Mouse (Mus musculus) hindbrain, embryonic 14.5 days (tissue): ENCODE data around the gene Gsdma. TPM values are rescaled to one million over a fixed set of nuclear protein-coding genes. Genes with fewer than 3 reads are reported as not detected.
"Not testable (repeated sequence)": the region's sequence is repeated elsewhere in the genome, so short reads cannot be mapped to it uniquely, and the experiment has no call there.

Source experiments
- ATAC-seq: fragments of 200-750 bp; cut with Nextera tagmentation; 2 replicates; pipeline ENCODE4 v1.8.0; 2017; ENCODE audit warnings: moderate number of reproducible peaks, mild to moderate bottlenecking, moderate TSS enrichment, moderate library complexity; ENCODE audit not compliant: low FRiP score
- DNase-seq: peaks from one replicate; pipeline ENCODE4 v3.0.0-alpha.2; 2015; ENCODE audit warnings: low spot score
- H3K27ac ChIP-seq: fragments of 300-500 bp; sonication (generic); 2 replicates; pipeline ENCODE4 v1.5.1; 2014; ENCODE audit warnings: mild to moderate bottlenecking, moderate library complexity
- H3K27me3 ChIP-seq: fragments of 300-500 bp; sonication (generic); 2 replicates; pipeline ENCODE4 v1.6.1; 2014; ENCODE audit warnings: mild to moderate bottlenecking, low read length, mixed read lengths; ENCODE audit not compliant: control insufficient read depth, insufficient read depth
- H3K36me3 ChIP-seq: fragments of 300-500 bp; sonication (generic); replicated peaks from 2 replicates; pipeline ENCODE4 v1.6.1; 2014; ENCODE audit not compliant: control insufficient read depth, insufficient read depth
- H3K4me1 ChIP-seq: fragments of 300-500 bp; sonication (generic); replicated peaks from 2 replicates; pipeline ENCODE4 v1.6.1; 2014; ENCODE audit warnings: antibody characterized with exemption, low read length, mixed read lengths; ENCODE audit not compliant: control insufficient read depth, insufficient read depth
- H3K4me2 ChIP-seq: fragments of 300-500 bp; sonication (generic); replicated peaks from 2 replicates; pipeline ENCODE4 v1.6.1; 2014; ENCODE audit warnings: mild to moderate bottlenecking, moderate library complexity
- H3K4me3 ChIP-seq: fragments of 300-500 bp; sonication (generic); replicated peaks from 2 replicates; pipeline ENCODE4 v1.5.1; 2014; ENCODE audit warnings: mild to moderate bottlenecking, low read length
- H3K9ac ChIP-seq: fragments of 300-500 bp; sonication (generic); 2 replicates; pipeline ENCODE4 v1.6.1; 2014
- H3K9me3 ChIP-seq: fragments of 300-500 bp; sonication (generic); 2 replicates; pipeline ENCODE4 v1.6.1; 2016; ENCODE audit warnings: low read length; ENCODE audit not compliant: control insufficient read depth
- WGBS: fragments of 180-500 bp; shearing (Covaris S2); extraction: QIAGEN DNeasy Blood & Tissue Kit; methylation state at CpG from one replicate; pipeline ENCODE4 v1.1.7; 2014; 5-methylcytosine and 5-hydroxymethylcytosine counted together
- polyA plus RNA-seq: library from polyadenylated mRNA; unstranded; fragments of >200 nt; fragmentation: Nextera tagmentation; extraction: Ambion mirVana; gene quantifications from 2 replicates; pipeline ENCODE4 v1.2.1, GENCODE M21; 2014

Gsdma gene
- polyA plus RNA-seq, 1 experiment from 2014 or later, result not detected

DNA sequence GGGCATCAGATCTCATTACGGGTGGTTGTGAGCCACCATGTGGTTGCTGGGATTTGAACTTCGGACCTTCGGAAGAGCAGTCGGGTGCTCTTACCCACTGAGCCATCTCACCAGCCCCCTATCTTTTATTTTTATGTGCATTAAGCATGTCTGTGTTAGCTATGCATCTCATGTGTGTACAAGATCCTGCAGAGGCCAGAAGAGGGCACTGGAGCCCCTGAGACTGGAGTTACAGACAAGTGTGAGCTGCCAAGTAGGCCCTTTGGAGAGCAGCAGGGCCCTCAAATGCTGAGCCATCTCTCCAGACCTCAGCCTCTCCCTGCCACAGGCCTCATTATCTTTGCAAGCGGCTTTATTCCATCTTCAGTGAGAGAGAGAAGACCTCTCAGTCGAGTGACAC, 47.9 kb downstream of the Gsdma start:
- not testable (repeated sequence) for H3K27me3 ChIP-seq

DNA sequence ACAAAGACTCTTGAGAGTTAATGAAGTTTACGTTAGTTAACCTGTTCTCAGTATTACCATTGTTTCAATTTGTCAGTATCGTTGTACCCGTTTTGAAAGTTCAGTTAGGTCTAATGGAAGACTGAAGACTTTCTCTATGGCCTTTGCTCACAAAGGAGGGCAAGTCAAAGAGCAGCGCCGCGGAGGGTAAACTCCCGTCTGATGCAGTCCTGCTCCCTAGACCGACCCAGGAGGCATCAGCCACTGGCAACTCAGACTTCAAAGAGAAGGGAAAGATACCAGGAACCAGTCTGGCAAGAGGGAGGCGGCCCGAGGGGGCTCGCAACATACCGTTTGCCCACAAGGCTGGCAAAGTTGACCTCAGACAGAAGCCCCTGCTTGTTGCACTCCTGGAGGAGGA, 49.6 kb downstream of the Gsdma start:
- DNase-seq (no peak), ATAC-seq (no peak)
- 91% methylated on average over 12 of the region's 12 CpGs for WGBS
- no peaks in the 10 kb centered on the region for H3K27me3 ChIP-seq
- no peak overlapping the region for H3K27ac ChIP-seq
- no peak overlapping the region for H3K4me3 ChIP-seq
- peaks cover 87% of the 10 kb centered on the region for H3K36me3 ChIP-seq
- no peak overlapping the region for H3K9ac ChIP-seq
- H3K4me1 ChIP-seq, result no peaks in the 10 kb centered on the region
- no peaks in the 10 kb centered on the region for H3K9me3 ChIP-seq
- no peak overlapping the region for H3K4me2 ChIP-seq

More for the DNA sequence above, 47.9 kb downstream of the Gsdma start:
- H3K27ac ChIP-seq, H3K9me3 ChIP-seq, H3K9ac ChIP-seq, H3K4me2 ChIP-seq, DNase-seq, ATAC-seq, H3K4me3 ChIP-seq, H3K4me1 ChIP-seq: not testable (repeated sequence)
- 82% methylated on average over 6 of the region's 6 CpGs for WGBS
- H3K36me3 ChIP-seq, result peaks cover 93% of the 10 kb centered on the region

DNA sequence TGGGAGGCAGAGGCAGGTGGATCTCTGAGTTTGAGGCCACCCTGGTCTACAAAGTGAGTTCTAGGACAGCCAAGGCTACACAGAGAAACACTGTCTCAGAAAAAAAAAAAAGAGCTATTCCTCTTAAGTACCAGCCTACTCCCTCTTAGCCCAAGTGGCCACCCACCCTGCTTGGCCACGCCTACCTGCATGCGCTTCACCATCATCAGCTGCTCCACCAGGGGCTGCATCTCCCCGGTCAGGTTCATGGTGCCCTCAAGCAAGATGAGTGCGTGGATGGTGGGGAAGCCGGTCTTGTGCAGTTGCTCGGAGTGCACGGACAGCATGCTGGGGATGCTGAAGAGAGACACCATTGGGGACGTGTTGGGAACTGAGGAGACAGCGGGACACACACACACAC, 51.8 kb downstream of the Gsdma start:
- WGBS, result 93% methylated on average over 9 of the region's 9 CpGs
- Histone ChIP-seq H3K9ac (no peak overlapping the region), H3K36me3 (peaks cover 72% of the 10 kb centered on the region), H3K27me3 (no peaks in the 10 kb centered on the region), H3K4me1 (no peaks in the 10 kb centered on the region), H3K27ac (no peak overlapping the region), H3K4me2 (no peak overlapping the region), H3K9me3 (no peaks in the 10 kb centered on the region), H3K4me3 (no peak overlapping the region)
- ATAC-seq, result no peak
- no peak for DNase-seq

DNA sequence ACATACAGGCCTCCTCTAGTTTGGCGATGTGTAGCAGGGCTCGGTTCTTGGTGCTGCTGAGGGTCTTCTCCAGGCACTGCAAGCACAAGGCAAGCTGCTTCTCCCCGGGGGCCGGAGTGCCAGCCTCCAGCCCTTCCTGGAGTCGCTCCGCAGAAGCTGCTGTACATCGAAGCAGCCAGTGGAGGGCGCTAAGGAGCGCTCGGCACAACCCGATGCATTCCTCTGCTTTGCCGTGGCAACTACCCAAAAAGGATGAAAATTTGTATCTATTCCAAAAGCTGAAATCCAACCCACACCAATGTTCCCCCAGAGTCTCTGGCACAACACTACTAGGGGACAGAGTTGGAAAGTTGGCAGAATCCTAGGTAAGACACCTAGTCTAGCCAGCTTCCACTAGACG, 53.8 kb downstream of the Gsdma start:
- Histone ChIP-seq H3K27ac (no peak overlapping the region), H3K9me3 (no peaks in the 10 kb centered on the region), H3K27me3 (no peaks in the 10 kb centered on the region), H3K4me2 (no peak overlapping the region), H3K9ac (no peak overlapping the region), H3K4me3 (no peak overlapping the region), H3K4me1 (no peaks in the 10 kb centered on the region), H3K36me3 (peaks cover 64% of the 10 kb centered on the region)
- ATAC-seq (no peak), DNase-seq (peak; percentile 70)
- WGBS, result 14% methylated on average over 13 of the region's 13 CpGs

DNA sequence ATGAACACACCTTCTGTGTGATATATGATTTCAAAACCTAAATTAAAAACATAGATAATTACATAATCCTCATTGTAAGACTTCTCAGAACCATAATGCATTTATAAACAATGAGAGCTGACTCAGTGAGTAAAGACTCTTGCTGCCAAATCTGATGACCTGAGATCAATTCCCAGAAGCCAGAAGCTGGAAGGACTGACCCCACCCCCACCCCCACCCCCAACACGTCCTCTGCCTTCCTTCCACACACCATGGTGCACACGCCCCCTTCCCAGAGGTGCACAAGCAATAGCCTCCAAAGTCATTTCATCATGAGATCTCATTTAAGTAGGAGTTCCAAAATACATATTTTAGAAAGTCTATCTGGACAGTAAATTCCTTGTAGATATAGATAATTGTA, 56.6 kb downstream of the Gsdma start:
- DNase-seq (no peak), ATAC-seq (no peak)
- no peak overlapping the region for H3K27ac ChIP-seq
- no peaks in the 10 kb centered on the region for H3K4me1 ChIP-seq
- peaks cover 59% of the 10 kb centered on the region for H3K36me3 ChIP-seq
- H3K4me2 ChIP-seq, result no peak overlapping the region
- H3K27me3 ChIP-seq, result no peaks in the 10 kb centered on the region
- H3K9ac ChIP-seq, result no peak overlapping the region
- no peak overlapping the region for H3K4me3 ChIP-seq
- no peaks in the 10 kb centered on the region for H3K9me3 ChIP-seq
- 60% methylated on average over 2 of the region's 2 CpGs for WGBS

DNA sequence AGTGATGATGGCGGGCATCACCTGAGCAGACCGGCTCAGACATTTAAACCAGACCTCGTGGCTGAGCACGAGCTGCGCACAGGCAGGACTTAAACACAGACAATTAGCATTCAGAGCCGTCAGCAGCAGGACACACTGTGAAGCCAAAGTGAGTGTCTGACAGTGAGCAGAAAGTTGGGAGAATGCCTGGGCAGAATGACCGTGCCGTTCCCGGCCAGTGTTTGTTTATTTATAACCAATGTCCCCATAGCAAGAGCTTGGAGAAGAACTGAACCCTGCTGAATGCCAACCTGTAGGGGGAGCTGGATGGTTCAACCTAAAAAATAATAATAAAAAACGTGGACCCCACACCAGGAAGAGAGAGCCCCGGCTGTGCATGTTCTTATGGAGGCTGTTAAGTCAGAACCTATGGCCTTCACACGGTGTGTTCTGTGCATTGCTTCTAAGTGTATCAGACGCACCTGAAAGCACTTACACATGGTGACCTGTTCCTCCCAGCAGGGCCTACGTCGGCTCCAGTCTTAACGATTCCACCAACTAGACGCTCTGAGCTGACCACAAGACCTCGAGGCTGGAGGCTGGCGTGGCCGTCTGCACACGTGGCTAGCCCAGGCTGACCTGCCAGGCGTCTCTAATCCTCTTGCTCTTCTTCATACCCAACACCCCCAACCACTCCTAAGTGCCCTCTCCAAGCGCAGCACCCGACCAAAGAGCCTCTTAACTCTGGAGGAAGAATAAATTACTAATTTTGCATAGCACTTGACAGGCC, 57.5 kb downstream of the Gsdma start:
- WGBS, result 69% methylated on average over 24 of the region's 24 CpGs
- no peaks in the 10 kb centered on the region for H3K27me3 ChIP-seq
- H3K36me3 ChIP-seq, result peaks cover 57% of the 10 kb centered on the region
- no peak overlapping the region for H3K4me2 ChIP-seq
- no peaks in the 10 kb centered on the region for H3K4me1 ChIP-seq
- H3K9ac ChIP-seq, result no peak overlapping the region
- no peak for DNase-seq
- H3K4me3 ChIP-seq, result no peak overlapping the region
- ATAC-seq, result no peak
- H3K27ac ChIP-seq, result no peak overlapping the region
- no peaks in the 10 kb centered on the region for H3K9me3 ChIP-seq

DNA sequence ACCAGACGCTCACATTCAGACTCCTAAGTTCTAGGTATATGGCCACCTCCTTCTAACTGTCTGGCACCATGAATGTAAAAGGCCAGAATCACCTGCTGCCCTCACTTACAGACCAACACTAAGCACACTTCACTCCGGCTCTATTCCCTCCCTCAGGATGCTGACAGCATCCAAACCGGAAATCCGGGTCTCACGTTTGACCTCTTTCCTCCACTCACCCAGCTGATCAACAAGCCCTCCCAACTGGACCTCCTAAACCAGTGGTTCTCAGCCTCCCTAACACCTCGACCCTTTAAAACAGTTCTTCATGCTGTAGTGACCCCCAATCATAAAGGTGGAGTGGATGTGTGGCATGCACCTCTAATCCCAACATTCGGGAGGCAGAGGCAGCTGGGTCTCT, 58.9 kb downstream of the Gsdma start:
- DNase-seq (no peak), ATAC-seq (no peak)
- Histone ChIP-seq H3K4me3 (no peak overlapping the region), H3K36me3 (peaks cover 57% of the 10 kb centered on the region), H3K4me2 (no peak overlapping the region), H3K27ac (no peak overlapping the region), H3K9ac (no peak overlapping the region), H3K9me3 (no peaks in the 10 kb centered on the region), H3K4me1 (peaks cover 2% of the 10 kb centered on the region; the same call in 1 of the 2 replicates), H3K27me3 (no peaks in the 10 kb centered on the region)
- 86% methylated on average over 7 of the region's 7 CpGs for WGBS

DNA sequence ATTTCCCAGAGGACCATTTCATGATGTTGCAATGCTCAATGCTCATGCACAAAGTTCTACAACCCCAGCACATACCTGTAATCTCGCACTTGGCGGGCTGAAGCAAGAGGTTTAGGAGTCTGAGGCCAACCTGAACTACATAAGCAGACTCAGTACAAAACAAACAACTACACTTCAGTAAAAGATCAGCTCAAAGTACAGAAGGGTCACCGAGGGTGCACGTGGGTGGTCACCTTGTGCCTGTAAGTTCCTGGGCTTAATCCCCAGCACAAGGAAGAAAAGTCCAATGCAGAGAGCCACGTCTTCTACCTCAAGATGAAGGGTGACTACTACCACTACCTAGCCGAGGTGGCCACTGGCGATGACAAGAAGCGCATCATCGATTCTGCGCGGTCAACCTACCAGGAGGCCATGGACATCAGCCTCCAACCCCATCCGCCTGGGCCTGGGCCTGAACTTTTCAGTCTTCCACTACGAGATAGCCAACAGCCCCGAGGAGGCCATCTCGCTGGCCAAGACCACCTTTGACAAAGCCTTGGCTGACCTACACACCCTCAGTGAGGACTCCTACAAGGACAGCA, 61.9 kb downstream of the Gsdma start:
- H3K36me3 ChIP-seq, result peaks cover 49% of the 10 kb centered on the region
- no peak overlapping the region for H3K4me3 ChIP-seq
- H3K9ac ChIP-seq, result no peak overlapping the region
- no peaks in the 10 kb centered on the region for H3K9me3 ChIP-seq
- no peak for DNase-seq
- H3K4me2 ChIP-seq, result no peak overlapping the region
- no peak overlapping the region for H3K27ac ChIP-seq
- no peak for ATAC-seq
- peaks cover 8% of the 10 kb centered on the region for H3K4me1 ChIP-seq
- no peaks in the 10 kb centered on the region for H3K27me3 ChIP-seq
- 96% methylated on average over 15 of the region's 15 CpGs for WGBS
